Mouse (Mus musculus): ENCODE measurements around the gene Aph1c.
"Not testable (repeated sequence)": the region's sequence is repeated elsewhere in the genome, so short reads cannot be mapped to it uniquely, and the experiment has no call there.

Gene Aph1c

DNA sequence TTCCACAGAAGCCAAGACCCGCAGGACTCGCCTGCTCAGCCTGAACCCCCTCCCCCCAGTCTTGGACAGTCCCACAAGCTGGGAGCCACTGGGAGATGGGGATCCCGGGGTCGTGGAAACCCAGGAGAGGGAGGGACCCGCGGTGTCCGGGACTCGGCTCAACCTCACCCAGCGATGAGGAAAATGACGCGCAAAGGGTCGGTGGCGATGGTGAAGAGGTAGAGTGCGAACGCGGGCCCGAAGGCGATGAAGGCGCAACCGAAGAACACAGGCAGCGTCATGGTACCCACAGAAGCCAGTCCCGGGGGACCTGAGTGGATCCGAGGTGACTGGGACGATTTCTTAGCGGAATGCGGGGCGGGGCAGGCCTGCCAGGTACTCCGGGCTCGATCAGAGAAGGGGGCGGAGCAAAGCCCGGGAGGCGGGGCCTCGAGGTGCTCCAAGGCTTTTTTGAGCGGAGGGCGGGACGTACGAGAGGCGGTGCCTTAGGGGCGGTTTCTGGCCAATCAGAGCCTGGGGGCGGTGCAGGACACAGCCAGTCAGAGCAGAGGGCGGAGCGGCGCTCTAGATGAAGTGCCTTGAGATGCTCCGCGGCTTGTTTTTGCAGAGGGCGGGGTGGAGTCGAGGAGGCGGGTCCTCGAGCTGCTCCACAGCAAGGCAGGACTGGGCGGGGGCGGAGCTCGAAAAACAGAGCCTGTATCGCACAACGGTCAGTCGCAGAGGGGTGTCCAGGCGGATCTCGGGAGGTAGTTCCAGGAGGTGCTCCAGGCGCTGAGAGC is at the start of gene Aph1c:
Gene Aph1c, minus strand, starts transcription at position 409 of the 779 bp plus-strand sequence.
- DNase-seq = peak; percentile 98 to 99

DNA sequence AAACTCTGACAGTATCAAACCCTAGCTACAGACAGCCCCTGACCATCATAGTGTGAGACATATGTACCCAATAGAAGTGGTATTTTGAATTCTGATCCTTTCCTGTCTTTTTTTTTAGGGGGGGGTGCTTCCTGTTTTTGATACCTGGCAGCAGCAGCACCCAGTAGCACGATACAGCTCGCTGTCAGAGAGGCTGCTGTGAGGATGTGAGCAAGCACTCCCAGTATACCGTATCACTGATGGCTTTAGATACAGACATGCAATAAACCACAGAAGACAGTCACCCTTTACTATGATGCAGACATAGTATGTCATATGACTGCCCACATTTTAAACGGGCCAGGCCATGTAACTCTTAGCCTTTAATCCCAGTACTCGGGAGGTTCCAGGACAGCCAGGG is 49.0 kb upstream of the Aph1c start:
- peak in 1 of 2 experiments; percentile 19 for DNase-seq

DNA sequence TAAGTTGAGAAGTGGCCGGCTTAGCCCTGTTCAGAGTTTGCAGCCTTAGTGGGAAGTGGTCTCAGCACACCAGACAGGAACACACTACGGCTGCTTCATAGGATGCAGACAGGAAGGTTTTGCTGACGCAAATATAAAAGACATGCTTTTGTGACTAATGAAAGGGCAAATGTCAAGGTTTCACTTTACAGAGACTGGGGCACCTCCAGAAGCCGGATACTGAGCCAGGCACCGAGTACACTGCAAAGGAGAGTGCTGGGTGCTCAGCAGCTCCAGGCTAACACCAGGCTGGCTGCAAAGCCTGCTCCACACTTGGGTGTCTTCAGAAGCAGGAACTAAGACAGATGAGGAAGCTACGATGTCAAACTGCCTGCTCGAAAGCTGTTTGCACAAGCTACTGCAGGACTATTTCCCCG is 47.9 kb upstream of the Aph1c start:
- DNase-seq = peak in 1 of 2 experiments; percentile 42

DNA sequence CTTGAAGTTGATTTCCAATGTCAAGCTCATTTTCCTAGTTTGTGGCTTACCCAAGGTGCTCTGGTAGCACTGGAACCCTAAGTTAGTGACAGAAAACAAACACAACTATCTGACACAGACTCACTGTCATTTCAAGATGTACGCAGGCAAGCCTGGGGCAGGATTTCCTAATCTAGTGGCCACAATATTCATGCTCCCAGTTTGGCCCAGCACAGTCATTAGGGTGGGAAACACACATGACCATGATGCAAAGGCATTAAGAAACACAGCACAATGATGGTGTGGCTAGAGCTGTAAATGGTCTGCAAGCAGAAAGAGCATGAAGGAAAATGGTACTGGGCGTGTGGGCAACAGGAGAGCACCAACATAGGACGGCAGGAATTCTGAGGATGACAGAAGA is 47.3 kb upstream of the Aph1c start:
- DNase-seq = no peak

DNA sequence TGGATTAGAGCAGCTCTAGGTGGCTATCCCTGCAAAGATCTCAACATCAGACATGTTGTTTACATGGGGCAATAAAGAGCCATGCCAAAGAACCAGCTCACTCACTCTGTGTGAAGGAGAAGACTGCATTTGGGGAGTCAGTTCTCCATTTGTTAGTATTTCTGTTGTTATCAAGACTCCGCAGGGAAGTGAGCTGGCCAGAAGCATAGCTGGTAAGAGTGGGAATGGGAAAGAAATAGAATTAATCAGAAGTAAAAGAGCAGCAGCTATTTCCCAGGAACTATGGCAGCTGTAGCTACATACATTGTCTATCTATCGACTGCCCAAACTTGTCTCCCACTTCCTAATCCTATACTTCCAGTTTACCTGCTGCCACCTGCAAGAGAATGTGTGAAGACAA is 46.2 kb upstream of the Aph1c start:
- DNase-seq = no peak

DNA sequence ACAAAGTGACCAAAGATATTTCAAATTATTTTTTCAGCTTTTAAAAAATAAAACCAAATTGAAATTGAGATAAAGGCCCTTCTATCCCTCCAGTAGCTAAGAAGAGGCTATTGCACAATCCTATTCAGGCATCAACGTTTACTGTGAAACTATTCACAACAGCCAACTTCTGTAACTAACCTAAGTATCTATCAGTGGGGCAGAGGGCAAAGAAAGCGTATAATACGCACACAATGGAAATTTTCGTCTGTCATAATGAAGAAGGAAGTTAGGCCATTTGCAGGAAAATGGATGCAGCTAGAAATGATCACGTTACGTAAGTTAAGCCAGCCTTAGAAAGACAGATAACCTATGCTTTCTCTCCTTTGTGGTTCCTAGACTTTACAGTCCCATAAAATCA is 45.0 kb upstream of the Aph1c start:
- DNase-seq = no peak

DNA sequence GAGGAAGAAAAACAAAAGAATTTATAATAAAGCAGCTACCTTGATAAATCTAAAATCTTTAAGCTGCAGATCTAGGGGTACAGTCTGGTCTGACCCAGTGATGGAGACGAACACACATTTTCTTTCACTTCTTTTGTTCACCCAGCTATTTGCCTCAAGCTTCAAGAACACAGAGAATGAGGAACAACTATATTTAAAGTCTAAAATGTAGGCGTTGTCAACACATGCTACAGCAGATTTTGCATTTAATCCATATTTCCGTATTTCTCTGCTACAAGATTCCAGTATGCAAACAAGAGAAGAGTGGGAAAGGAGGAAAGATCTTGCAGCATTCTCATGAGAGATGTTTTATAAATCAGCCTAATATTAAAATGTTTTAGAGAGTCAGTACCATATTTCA is 44.4 kb upstream of the Aph1c start:
- no peak for DNase-seq

DNA sequence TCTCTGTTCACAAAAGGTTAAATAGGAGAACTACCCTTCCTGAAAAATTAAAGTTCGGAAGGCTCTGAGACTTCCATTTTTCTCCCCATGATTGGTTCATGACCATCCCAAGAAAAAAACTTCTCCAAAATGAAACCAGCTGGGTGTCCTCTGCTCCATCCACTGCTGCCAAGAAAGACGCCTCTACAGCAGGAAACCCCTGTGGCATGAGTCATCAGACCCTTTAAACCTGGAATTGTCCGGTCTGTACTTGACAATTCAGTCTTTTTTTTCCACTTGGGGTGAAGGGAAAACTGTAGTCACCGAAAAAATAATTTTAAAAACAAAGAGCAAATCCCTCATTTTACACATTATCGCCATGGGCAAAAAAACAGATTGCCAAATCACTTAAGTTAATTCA is 42.1 kb upstream of the Aph1c start:
- DNase-seq = no peak

DNA sequence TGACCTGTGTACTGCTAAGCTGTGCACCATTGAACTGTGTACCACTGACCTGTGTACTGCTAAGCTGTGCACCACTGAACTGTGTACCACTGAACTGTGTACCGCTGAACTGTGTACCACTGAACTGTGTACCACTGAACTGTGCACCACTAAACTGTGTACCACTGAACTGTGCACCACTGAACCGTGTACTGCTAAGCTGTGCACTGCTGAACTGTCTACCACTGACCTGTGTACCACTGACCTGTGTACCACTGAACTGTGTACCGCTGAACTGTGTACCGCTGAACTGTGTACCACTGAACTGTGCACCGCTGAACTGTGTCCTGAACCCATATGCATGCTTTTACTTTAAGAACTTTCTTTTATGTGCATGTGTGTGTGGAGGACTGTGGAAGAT is 39.8 kb upstream of the Aph1c start:
- DNase-seq = no peak

DNA sequence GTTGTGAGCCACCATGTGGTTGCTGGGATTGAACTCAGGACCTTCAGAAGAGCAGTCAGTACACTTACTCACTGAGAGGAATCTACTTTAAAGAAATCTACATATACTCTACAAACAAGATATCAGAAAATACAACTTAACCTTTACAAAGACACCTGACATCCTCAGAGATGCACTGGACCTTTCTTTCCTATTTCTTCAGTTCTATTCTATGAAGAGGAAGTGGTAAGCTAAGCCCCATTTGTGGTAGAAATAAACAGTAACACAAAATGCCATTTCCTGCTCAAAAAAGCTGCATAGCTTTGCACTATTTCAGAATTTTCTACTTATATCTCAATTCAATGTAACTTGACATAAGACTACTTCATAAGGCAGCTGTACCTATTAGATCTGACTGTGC is 39.0 kb upstream of the Aph1c start:
- no peak for DNase-seq

DNA sequence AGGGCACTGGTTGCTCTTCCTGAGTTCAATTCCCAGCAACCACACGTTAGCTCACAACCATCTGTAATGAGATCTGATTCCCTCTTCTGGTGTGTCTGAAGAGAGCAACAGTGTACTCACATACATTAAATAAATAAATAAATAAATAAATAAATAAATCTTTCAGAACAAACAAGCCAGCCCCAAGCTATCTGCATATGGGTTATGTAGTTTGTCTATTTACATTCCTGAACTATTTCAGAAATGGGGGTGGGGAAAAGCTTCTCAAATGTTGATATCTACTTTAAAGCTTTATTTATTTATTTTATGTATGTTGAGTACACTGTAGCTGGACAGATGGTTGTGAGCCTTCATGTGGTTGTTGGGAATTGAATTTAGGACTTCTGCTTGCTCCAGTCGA is 38.5 kb upstream of the Aph1c start:
- DNase-seq = not testable (repeated sequence)

DNA sequence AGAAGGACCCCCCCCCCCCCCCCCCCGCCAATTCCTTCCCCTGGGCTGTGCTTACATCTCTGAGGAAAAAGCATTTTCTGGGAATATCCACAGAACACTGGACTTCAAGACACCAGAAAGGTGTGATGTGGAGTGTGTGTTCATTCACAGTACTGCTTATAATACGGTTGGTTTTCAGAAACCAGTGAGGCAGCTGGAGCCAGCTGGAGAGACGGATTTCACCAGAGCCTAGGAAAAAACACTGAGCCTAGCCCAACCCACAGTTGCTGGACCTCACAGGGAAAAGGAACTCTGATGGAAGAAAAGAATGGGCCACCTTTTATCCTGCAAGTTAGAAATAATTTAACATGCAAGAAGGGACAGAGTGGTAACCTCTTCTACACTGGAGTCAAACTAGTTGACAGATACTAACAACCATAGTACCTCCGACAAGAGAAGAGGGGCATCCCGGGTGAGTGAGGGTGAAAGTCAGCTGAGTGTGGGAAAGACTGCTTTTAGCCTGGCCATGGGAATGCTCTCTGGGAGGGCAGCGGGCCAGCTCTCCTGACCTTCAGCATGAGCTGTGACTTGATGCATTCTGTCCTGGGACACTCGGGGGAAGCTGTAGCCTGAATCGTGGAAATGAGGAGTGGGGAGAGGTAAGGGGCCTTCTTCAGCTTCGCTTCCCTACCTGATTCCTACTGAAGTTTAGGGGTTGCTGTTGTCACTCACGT is 37.6 kb upstream of the Aph1c start:
- DNase-seq = no peak

DNA sequence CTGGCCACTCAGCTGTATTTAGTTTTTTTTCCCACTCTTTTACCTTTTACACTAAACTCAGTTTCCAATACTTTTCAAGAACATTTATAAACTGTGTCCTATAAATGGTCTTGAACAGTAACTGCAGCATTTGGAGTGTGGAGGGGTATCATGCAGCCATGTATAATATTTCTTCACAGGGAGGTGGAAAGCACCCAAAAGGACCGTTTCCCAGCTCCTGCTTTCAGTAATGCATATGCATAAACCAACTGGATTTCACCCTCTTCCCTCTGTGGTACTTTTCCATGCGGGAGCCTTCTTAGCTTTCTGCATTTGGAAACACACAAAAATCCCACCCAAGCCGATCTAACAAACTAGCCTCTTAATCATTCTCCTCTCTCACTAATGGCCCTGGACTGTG is 30.2 kb upstream of the Aph1c start:
- DNase-seq = no peak

DNA sequence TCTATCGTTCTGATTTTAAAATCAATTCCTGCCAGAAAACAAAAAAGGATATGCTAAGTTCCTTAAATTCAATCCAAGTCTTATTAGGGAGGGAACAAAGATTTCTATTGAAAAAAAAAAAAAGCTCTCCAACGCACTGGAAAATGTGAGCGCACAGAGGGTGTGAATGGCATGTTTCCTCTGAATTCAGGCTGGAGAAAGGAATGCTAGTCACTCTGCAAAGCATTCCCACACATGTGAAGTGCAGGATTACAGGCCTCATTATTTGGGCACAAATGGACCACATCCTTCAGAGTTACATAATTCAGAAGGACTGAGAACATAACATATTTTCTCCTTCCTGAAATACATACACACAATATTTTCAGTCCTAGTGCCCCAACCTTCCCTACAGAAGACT is 28.9 kb upstream of the Aph1c start:
- no peak for DNase-seq

DNA sequence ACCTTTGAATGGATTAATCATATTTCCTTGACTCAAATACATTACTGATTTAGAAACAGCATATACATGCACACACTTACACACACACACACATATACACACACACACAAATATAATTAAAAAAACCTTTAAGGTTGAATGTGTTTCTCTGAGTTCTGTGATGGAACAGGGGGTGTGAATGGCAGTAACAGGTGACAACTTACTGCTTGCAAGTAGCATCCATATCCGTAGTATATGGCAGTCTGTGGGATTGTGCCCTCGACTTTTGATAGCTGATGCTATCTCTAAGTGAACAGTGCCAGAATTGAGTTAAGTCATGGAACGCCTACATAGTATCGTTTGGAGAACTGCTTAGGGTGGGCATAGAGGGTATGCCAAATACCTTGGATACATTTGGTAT is 27.7 kb upstream of the Aph1c start:
- DNase-seq = no peak

DNA sequence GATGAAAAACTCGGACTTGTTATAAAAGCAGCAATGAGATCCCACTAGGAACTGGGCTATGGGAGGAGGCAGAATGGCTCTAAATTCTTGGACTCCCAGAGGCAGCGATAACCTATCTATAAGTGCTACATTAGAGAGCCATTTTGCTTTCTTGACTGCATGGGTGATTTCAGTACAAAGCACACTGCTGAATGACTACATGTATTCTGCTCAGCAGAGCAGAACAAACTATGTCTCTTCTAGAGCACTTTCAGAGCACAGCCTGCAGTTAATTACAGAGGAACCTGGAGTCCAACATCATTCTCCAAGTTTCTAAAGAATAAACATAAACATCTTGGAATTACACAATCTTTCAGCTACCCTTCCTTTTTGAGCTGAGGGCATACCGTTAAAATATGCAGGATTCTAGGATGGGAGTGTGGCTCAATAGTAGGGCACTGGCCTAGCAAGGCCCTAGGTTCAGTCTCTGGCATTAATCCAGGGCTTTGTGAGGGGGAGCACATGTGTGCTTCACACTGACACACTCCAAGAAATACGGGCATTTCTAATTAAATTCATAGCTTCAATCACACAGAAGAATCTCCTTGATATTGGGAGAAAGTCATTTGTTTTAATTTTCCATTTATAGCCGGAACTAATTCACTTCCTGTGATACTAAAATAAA is 26.7 kb upstream of the Aph1c start:
- no peak for DNase-seq

DNA sequence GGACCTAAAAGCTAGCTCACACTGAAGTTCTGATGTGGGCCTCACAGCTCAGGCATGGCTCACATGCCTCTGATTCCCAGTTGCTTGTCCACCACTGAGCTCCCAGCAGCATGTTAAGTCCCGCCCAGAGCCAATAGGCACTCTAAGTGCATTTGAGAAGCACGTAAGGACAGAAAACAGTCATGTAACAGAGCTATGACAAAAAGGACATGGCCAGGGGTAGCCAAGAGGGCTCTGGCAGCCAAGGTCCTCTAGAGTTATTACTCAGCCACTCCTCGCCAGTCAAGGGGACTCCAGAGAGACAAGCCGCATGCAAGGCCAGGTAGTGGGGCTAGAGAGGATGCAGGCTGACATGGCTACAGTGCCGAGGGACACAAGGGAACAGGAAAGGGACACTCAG is 25.0 kb upstream of the Aph1c start:
- no peak for DNase-seq

DNA sequence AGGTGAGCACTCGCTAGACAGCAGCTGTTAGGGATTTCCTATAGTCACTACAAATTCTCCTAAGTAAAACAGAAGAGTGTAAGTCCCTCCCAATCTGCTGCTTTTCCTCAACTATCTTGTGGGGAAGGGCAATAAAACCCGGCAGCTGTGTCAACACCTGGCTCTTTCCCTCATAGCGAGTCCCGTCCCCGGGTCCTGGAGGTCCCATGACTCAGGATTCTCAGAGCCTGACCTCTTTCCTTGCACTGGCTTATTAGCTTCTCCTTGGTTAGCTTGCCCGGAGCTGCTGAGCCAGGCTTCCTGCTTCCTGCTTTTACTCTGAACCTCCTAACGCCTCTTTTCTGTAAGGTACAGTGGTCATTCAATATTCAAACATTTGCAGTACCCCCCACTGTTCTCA is 21.3 kb upstream of the Aph1c start:
- DNase-seq = no peak

DNA sequence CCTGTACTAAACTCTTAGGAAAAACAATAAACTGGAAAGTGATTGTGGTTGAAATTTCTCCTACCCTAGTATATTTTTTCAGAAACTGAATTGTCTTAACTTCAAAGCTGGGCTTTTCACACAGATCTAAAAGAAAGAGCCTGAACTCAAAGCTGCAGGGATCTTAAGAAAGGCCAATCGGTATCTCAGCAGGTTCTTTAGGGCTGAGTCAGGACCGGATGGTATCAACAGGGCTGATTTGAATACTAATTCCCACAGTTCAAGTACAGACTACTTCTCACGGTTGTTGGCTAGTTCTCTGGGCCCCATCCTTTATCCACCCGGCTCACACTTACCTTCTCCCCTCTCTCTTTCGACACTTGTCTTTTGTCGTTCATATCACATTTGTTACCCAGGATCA is 18.1 kb upstream of the Aph1c start:
- no peak for DNase-seq

DNA sequence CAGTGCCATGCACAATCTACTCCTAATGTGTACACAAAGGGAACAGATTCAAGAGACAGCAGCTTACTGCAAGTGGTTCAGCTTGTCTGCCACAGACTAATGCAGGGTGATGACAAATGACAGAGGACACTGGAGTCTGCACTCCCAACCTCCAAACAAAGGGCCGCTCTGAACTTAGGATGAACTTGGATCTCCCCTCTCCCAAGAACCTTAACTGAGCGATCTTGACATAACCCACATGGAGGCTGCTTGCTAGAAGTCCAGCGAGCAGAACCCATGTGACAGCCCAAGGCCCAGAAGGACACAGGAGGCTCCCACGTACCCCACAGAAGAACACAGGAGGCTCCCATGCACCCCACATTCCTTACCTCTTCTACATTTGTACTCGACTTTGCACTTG is 16.4 kb upstream of the Aph1c start:
- no peak for DNase-seq

DNA sequence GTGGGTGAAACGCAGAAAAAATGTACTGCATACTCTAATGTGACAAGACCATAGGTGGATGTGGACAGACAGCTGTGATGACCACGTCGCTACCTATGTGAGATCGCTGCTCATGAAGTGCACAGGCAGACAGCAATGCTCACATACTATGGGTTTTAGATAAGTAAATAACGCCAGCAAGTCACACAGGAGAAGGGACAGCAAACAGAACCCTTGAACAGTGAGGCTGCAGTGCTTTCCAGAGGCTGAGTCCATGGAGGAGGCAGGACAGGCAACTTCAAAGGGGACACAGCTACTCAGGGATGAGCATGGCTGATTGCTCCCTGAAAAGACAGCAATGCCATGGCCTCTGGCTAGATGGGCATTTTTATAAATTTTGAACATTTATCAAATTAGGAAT is 12.3 kb upstream of the Aph1c start:
- no peak for DNase-seq

DNA sequence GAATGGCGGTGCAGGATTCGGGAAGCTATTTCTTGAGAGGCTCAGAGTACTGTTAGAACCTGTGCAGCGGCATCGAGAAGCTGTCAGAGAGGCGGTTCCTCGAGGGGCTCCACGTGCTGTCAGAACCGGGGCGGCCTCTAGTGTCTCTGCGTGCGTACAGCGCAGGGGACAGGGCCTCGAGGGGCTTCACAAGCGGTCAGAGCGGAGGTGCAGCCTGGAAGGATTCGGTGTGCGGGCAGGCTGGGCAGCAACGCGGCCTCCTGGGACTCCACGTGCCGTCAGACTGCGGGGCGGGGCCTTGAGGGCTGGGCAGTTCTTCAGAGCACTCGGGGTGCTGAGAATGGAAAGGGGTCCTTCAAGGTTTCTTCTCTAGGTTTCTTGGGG is 563 bp upstream of the Aph1c start:
- no peak for DNase-seq

DNA sequence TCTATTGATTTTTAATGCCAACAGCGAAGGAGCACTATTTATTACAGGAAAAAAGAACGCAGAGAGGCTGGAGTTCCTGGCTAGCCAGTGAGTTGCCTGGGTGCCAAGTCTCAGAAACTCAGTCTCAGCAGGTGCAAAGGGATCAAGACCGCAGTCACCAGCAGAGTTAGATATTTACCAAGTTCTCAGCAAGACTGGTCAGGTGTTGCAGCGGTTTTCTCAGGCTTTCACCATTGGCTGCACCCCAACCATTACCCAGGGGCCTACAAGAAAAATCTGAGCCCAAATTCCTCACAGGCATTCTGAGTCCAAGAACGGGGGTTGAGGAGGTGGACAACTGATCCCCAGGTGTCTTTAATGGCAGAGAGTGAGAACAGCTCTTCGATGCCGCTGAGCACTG is 675 bp downstream of the Aph1c start:
- no peak for DNase-seq

DNA sequence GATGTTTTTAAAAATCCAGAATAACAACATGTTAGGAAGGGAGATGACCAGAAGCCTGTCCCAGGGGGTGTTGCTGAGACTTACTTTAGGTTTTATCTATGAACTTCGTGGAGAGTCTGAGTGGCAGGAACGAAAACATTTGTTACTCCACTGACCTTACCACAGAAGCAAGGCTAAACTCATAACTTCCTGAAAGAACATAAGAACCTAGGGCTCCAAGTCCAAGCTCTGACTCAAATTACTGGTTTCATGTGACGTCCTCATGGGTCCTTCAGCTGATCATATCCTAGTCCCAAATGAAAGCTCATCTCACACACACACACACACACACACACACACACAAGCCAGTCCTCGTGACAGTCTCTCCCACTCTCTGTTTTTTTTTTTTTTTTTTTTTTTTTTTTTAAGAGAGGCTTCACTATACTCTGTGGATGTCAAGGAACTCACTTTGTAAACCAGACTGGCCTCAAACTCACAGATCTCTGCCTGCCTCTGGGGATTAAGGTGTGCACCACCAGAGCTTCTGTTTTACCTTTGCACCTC is 2.1 kb downstream of the Aph1c start:
- DNase-seq = no peak
